Mouse (Mus musculus): ENCODE results near the gene Zzef1.

DNA sequence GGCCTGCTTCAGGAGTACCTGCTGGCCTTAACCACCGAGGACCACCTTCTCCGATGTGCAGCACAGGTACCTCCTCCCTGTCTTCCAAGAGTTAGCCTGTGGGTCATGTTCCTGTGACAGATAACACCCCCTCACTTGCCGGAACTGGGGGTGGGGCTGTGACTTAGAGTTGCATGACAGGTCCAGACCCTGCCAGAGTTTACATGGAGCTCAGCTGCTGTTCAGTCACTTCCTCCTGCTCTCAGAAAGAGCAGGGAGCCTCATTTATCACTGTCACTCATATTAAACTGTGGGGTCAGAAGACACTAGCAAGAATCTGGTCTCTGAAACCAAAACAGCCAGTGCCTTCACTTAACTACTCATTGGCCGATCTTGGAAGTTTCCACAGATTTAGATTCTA is 127.1 kb downstream of the Zzef1 start:
- TF ChIP-seq MYOD1 (IDR thresholded peaks at IDR 0.05; ENCODE audit: control insufficient read depth in 1 of 3, insufficient read length in 2 of 3, low read depth in 2 of 3) (no peak), MAX (IDR thresholded peaks at IDR 0.05; ENCODE audit: low read depth) (no peak), POLR2A (IDR thresholded peaks at IDR 0.05; ENCODE audit: insufficient read length, low read depth) (no peak), MYOG (IDR thresholded peaks at IDR 0.05; ENCODE audit: control insufficient read depth in 1 of 3, insufficient read depth in 1 of 3, insufficient read length in 2 of 3, low read depth in 2 of 3) (no peak)

Data from myocyte (in vitro differentiated cells).